Mouse (Mus musculus): ENCODE data around the gene Prss38.

The Prss38 gene

GRCm38 (mm10) chr11:59322988-59323387 is 52.5 kb downstream of the Prss38 start:
- DNase-seq (ENCODE audit: low read depth): no peak
